In the genomic region with DNA sequence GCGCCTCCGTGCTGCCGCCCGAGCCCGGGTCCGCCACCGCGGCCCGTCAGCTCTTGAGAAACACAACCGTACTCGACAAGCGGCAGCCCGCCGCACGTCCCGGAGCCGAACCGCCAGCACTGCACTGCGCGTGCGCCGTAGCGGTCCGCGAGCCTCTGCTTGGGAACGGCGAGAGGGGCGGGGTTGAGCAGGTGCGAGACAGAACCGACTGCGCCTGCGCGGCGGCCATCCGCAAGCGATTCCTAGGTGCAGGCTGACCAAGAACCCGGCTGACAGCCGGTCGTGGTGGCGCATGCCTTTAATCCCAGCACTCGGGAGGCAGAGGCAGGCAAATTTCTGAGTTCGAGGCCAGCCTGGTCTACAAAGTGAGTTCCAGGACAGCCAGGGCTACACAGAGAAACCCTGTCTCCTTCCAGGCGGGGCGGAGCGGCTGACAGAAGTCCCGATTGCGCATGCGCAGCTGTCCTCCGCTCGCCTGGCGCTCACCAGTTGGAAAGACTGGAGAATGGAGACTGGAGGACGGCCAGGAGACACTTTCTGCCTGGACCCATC, we compare ENCODE assay signal across 8 mouse cellular contexts. TPM values are rescaled to one million over a fixed set of nuclear protein-coding genes. Genes with fewer than 3 reads are reported as not detected.
DNase-seq lines count a peak whose midpoint lies in the region; ATAC-seq and TF ChIP-seq lines count a peak whose summit lies in the region.

A gene (minus strand): TSS at position 126 of the 552 bp plus-strand sequence.

- ATAC-seq in embryonic facial prominence, embryonic 15.5 days (ENCODE audit: insufficient number of reproducible peaks, low FRiP score, low TSS enrichment, low read depth): peak; percentile 94
- ATAC-seq in limb, embryonic 14.5 days (ENCODE audit: low FRiP score, low read depth): peak; percentile 95
- peak; percentile 95 for ATAC-seq in midbrain, postnatal 0 days (ENCODE audit: low FRiP score)

- DNase-seq in 416B (ENCODE audit: low read depth): peak; percentile 95
- DNase-seq in heart, adult 8-10 months (ENCODE audit: low spot score): peak; percentile 91
- DNase-seq in kidney, adult 9 months: peak; percentile 96
- peak; percentile 96 for DNase-seq in limb, embryonic 14.5 days (ENCODE audit: low spot score)
- peak; percentile 97 for DNase-seq in midbrain, postnatal 0 days (ENCODE audit: low spot score)
- DNase-seq in spleen, postnatal 14 days (ENCODE audit: low spot score in 2 of 2): peak; percentile 92

- peak within 1 kb of the TSS; percentile 96 for H3K4me3 ChIP-seq in bone marrow, adult 2 months (replicated peaks; ENCODE audit: control insufficient read depth, low read depth, low read length)
- peak within 1 kb of the TSS; percentile 71 for H3K4me3 ChIP-seq in embryonic facial prominence, embryonic 15.5 days (replicated peaks)
- H3K4me3 ChIP-seq in limb, embryonic 14.5 days (replicated peaks; ENCODE audit: low read length): peak within 1 kb of the TSS; percentile 86
- H3K4me3 ChIP-seq in midbrain, postnatal 0 days (ENCODE audit: low read depth, low read length): peak within 1 kb of the TSS; percentile 86

- H3K9ac ChIP-seq in embryonic facial prominence, embryonic 15.5 days: peak within 1 kb of the TSS; percentile 90
- H3K9ac ChIP-seq in limb, embryonic 14.5 days (ENCODE audit: low read depth, low read length, severe bottlenecking): peak within 1 kb of the TSS; percentile 96
- peak within 1 kb of the TSS; percentile 82 for H3K9ac ChIP-seq in midbrain, postnatal 0 days (replicated peaks; ENCODE audit: low read length, poor library complexity, severe bottlenecking)

- peak within 1 kb of the TSS; percentile 77 for H3K27ac ChIP-seq in bone marrow, adult 2 months (ENCODE audit: control insufficient read depth, insufficient read depth, low read depth, low read length, poor library complexity)
- peak within 1 kb of the TSS; percentile 88 for H3K27ac ChIP-seq in embryonic facial prominence, embryonic 15.5 days (replicated peaks)
- peak within 1 kb of the TSS; percentile 93 for H3K27ac ChIP-seq in limb, embryonic 14.5 days (replicated peaks; ENCODE audit: low read depth, low read length)
- H3K27ac ChIP-seq in midbrain, postnatal 0 days (ENCODE audit: low read depth, low read length): peak within 1 kb of the TSS; percentile 96

- peak within 1 kb of the TSS; percentile 83 for H3K4me2 ChIP-seq in embryonic facial prominence, embryonic 15.5 days (replicated peaks)
- H3K4me2 ChIP-seq in limb, embryonic 14.5 days (replicated peaks; ENCODE audit: low read depth, low read length, severe bottlenecking): peak within 1 kb of the TSS; percentile 80
- peak within 1 kb of the TSS; percentile 83 for H3K4me2 ChIP-seq in midbrain, postnatal 0 days (ENCODE audit: low read depth, low read length, poor library complexity, severe bottlenecking)

- peaks cover 18% of the 10 kb centered on the region for H3K36me3 ChIP-seq in embryonic facial prominence, embryonic 15.5 days
- peaks cover 21% of the 10 kb centered on the region for H3K36me3 ChIP-seq in limb, embryonic 14.5 days (ENCODE audit: control insufficient read depth, insufficient read depth, low read length)
- peaks cover 11% of the 10 kb centered on the region for H3K36me3 ChIP-seq in midbrain, postnatal 0 days (ENCODE audit: insufficient read depth, low read length)

- no peaks in the 10 kb centered on the region for H3K9me3 ChIP-seq in embryonic facial prominence, embryonic 15.5 days (replicated peaks)
- no peaks in the 10 kb centered on the region for H3K9me3 ChIP-seq in limb, embryonic 14.5 days (ENCODE audit: control insufficient read depth, low read length)
- H3K9me3 ChIP-seq in midbrain, postnatal 0 days (ENCODE audit: low read length): no peaks in the 10 kb centered on the region

- no peaks in the 10 kb centered on the region for H3K4me1 ChIP-seq in bone marrow, adult 2 months (ENCODE audit: control insufficient read depth, insufficient read depth, low read length)
- peaks cover 7% of the 10 kb centered on the region for H3K4me1 ChIP-seq in embryonic facial prominence, embryonic 15.5 days
- peaks cover 11% of the 10 kb centered on the region for H3K4me1 ChIP-seq in limb, embryonic 14.5 days (ENCODE audit: control insufficient read depth, insufficient read depth, low read length)
- 0 out of 2 replicates have a peak, but pooled peaks cover 5% of the 10 kb centered on the region for H3K4me1 ChIP-seq in midbrain, postnatal 0 days (ENCODE audit: insufficient read depth, low read length)

- no peaks in the 10 kb centered on the region for H3K27me3 ChIP-seq in embryonic facial prominence, embryonic 15.5 days
- H3K27me3 ChIP-seq in limb, embryonic 14.5 days (ENCODE audit: control insufficient read depth, insufficient read depth, low read length): no peaks in the 10 kb centered on the region
- no peaks in the 10 kb centered on the region for H3K27me3 ChIP-seq in midbrain, postnatal 0 days (ENCODE audit: insufficient read depth, low read length)

- TF ChIP-seq POLR2A in bone marrow, adult 2 months (IDR thresholded peaks at IDR 0.05; ENCODE audit: borderline replicate concordance, control insufficient read depth, low read depth, low read length): peak; percentile 90
- peak; percentile 87; the same call in 1 of the 2 replicates for TF ChIP-seq POLR2A in limb, embryonic 14.5 days (IDR thresholded peaks at IDR 0.05; ENCODE audit: borderline replicate concordance, extremely low read depth, insufficient read depth, insufficient read length)

- TF ChIP-seq CTCF in bone marrow, adult 2 months (IDR thresholded peaks at IDR 0.05; ENCODE audit: control insufficient read depth, insufficient read depth, low read length): no peak
- TF ChIP-seq CTCF in midbrain, postnatal 0 days (IDR thresholded peaks at IDR 0.05): no peak

- under 1% methylated on average over 52 of the region's 52 CpGs for WGBS in bone marrow, adult 2 months
- WGBS in embryonic facial prominence, embryonic 15.5 days: under 1% methylated on average over 52 of the region's 52 CpGs
- 3% methylated on average over 50 of the region's 52 CpGs for WGBS in limb, embryonic 14.5 days
- under 1% methylated on average over 52 of the region's 52 CpGs for WGBS in midbrain, postnatal 0 days

RNA-seq across cellular contexts. Expression of the gene that starts here (rescaled TPM):
- 14.7 and 30.1 TPM in 2 replicates for polyA plus RNA-seq in bone marrow, adult 2 months (2011; ENCODE audit: insufficient read depth, insufficient read length, low replicate concordance, missing spikeins)
- polyA plus RNA-seq in embryonic facial prominence, embryonic 15.5 days (2015; fragmentation: Nextera tagmentation; extraction: Ambion mirVana): 44.7 and 45.9 TPM in 2 replicates
- 10 to 100 TPM; 19.9 to 23.0 (median 21.4) TPM for total RNA-seq in heart, adult 8-10 months (2022)
- 32.3 and 43.1 TPM in 2 replicates for polyA plus RNA-seq in limb, embryonic 14.5 days (2012; rRNA removed)
- polyA plus RNA-seq in limb, embryonic 14.5 days (2014; fragmentation: Nextera tagmentation; extraction: Ambion mirVana): 48.7 and 54.9 TPM in 2 replicates
- total RNA-seq in midbrain, postnatal 0 days (2014; rRNA removed): 44.8 and 65.9 TPM in 2 replicates
- 42.6 and 48.2 TPM in 2 replicates for polyA plus RNA-seq in midbrain, postnatal 0 days (2015; fragmentation: Nextera tagmentation; extraction: Ambion mirVana)

Comparison
In these comparisons a context has a peak if more than half of its experiments do, and no peak if none do; other contexts are left out.
1. Peak in every context shown above with its lines: DNase-seq, ATAC-seq, H3K4me3 ChIP-seq and H3K27ac ChIP-seq.